Mouse (Mus musculus) adrenal gland, postnatal 25 days (tissue): Measurements from ENCODE around the gene Zswim5. TPM values are rescaled to one million over a fixed set of nuclear protein-coding genes. Genes with fewer than 3 reads are reported as not detected.
"Not testable (repeated sequence)": the region's sequence is repeated elsewhere in the genome, so short reads cannot be mapped to it uniquely, and the experiment has no call there.

Experiments
- DNase-seq: peaks from one replicate; pipeline ENCODE4 v3.0.0; 2021; ENCODE audit warnings: mixed read lengths
- long read RNA-seq: library from polyadenylated mRNA; stranded (forward); transcript quantifications from one replicate; pipeline ENCODE4 v2.0.0, GENCODE M21; 2021
- total RNA-seq: library from RNA; stranded (reverse); gene quantifications from 2 replicates; pipeline ENCODE4 v1.2.3, GENCODE M21; 2021

Gene Zswim5
- 5.0 and 5.1 TPM in 2 replicates for total RNA-seq
- long read RNA-seq, full-length matches to known transcripts, result 1 of 2 reads
- long read RNA-seq, partial matches to known transcripts, result 0 of 2 reads
- long read RNA-seq, other reads (novel, unspliced or antisense), result 1 of 2 reads

DNA sequence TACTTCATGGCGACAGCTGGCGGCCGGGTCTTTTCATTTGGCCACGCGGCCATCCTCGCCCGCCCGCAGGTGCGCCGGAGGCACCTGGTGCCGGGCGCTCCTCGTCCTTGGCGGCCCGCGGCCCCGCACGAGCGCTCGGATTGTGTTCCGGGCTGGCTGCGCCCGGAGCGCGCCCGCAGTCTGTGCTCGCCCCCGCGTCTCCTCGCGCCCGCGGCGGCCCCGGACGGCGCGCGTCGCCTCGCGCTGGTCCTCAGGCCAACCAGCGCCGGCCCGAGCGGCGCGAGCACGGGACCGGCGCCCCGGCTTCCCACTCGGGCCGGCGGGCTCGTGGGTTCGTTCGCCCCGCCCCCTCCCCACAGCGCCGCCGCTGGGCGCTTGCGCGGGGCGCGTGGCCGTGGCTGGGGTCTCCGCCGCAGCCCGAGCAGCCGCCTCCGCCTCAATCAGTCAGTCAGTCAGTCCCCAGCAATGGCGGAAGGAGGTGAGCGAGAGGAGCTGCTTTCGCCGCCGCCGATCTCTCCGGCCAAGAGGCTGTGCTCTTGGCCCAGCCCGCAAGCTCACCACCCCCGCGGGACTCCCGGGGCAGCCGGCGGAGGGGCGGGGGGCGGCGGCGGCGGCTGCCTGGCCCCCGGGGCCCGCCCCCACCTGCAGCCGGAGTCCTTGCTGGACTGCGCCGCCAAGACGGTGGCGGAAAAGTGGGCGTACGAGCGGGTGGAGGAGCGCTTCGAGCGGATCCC lies at the start of gene Zswim5:
Zswim5 (plus strand) TSS at position 382 of the 734 bp plus-strand sequence.
- peak; percentile 77 for DNase-seq

- no peak for DNase-seq
Observed at GRCm38 (mm10) chr4:116827819-116828218, 49.4 kb upstream of the Zswim5 start.

DNA sequence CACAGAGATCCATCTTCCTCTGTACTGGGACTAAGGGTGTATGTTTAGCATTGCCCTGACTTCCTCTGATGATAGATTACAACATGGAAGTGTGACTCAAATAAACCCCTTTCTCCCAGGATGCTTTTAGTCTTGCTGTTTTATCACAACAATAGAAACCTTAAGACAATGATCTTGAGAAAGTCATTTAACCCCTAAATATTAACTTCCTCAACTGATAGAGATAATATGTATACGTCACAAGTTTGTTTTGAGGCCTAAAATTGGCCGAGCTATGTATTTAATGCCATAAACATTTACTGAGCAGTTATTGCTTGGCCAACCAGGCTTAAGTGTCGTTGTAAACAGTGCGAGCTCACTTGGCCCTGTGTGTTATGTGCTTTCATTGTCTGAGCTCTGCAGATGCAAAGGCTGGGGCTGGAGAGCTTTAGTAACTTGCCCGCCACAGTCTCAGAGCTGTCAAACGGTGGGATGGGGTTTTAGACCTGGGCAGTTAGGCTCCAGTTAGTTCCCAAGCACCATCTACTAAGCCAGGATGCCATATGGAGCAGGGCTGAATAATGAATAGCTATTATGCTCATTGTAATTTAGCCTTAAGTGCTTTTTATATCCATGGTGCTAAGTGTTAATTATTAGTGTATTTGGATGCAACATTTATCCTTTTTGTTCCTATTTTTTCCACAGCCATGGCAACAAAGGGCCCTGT lies 47.7 kb upstream of the Zswim5 start:
- DNase-seq, result no peak

- no peak for DNase-seq
Observed at GRCm38 (mm10) chr4:116830070-116830368, 47.2 kb upstream of the Zswim5 start.

- no peak for DNase-seq
Observed at GRCm38 (mm10) chr4:116838999-116839398, 38.2 kb upstream of the Zswim5 start.

DNA sequence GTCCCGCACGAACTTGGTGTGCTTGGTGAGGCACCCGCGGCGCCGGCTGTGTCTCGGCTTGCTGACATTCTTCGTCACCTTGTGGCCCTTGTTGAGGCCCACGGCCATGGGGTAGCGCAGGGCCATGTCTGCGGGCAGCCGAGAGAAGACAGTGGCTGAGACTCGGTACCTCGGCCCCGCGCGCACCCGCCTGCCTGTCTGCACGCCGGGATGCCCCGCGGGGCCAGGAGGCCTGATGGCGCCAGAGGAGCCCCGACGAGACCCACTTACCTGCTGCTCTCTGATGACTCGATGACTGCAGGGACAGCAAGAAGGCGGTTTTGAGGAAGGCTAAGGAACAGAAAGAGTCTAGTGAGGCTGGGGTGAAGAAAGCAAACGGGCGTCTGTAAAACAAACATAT lies 37.1 kb upstream of the Zswim5 start:
- DNase-seq, result not testable (repeated sequence)

GRCm38 (mm10) chr4:116840841-116841240 lies 36.3 kb upstream of the Zswim5 start:
- DNase-seq, result no peak

DNA sequence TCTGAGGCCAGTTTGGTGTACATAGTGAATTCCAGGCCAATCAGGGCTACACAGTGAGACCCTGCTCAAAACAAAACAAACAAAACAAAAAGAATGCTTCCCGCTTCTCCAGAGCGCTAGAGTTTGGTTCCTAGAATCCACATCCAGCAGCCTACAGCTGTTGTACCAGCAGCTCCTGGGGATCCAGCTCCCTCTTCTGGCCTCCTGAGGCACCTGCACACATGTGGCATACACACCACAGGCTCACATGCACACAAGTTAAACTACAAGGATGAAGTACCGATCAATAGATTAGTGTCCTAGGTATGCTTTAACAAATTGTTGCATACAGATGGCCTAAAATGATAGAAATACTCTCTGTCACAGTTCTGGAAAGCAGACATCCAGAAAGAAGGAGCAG lies 32.9 kb upstream of the Zswim5 start:
- DNase-seq, result no peak

GRCm38 (mm10) chr4:116849901-116850300 lies 27.3 kb upstream of the Zswim5 start:
- no peak for DNase-seq

- DNase-seq, result no peak
Observed at GRCm38 (mm10) chr4:116854286-116854685, 22.9 kb upstream of the Zswim5 start.

DNA sequence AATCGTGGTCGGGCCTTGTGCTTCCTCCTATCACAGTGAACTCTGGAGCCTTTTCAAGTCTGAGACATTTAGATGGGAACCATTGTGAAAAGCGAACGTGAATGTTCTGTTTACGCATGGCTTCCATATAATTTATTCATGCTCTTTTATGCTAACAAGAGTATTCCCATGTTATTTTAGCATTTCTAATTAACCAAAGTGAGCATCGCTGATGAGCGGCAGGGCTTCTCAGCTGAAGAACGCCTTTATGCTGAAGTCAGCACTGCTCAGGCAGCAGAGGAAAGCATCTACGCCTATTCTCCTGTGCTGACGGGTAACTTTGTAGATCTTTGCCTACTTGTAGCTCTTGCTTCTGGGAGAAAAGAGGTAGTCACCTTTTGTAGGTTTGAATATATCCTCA lies 20.0 kb upstream of the Zswim5 start:
- DNase-seq, result no peak

DNA sequence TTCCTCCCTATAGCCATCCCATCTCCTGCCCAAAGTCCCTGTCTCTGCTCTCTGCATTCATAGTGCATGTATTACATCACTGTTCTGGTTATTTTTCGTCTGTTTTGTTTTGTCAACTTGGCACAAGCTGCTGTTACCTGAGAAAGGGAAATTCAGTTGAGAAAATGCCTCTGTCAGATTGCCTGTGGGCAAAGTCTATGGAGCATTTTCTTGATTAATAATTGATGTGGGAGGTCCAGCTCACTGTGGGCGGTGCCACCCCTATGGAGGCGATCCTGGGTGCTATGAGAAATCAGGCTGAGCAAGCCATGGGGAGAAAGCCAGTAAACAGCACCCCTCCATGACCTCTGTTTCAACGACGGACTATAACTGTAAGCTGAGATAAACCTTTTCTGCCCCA lies 17.5 kb upstream of the Zswim5 start:
- no peak for DNase-seq

DNA sequence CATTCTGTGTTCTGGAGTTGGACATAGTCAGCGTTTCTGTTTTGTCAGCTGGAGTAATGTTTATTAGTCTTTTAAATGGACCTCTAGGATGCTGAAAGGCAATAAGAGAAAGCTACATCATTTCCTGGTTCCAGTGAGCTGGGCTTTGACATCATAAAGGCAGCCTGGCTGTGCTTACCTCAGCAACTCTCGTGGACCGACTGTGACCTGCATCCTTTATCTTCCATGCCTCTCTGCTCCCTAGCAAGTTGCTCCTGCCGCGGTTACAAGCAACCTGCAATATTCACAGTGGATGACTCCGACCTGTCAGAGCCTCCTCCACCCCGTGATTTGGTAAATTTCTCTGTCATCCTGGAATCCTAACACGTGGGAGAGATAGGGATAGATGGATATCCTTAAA lies 15.2 kb upstream of the Zswim5 start:
- DNase-seq, result no peak

DNA sequence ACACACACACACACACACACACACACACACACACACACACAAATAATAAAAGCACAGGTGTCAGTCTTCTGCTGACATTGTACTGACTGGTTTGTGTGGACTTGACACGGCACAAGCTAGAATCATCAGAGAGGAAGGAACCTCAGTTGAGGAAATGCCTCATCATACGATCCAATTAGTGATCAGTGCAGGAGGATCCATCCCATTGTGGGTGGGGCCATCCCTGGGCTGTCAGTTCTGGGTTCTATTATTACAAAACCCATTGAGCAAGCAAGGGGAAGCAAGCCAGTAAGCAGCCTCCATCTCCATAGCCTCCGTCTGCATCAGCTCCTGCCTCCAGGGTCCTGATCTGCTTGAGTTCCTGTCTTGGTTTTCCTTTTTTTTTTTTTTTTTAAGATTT lies 7.3 kb upstream of the Zswim5 start:
- DNase-seq, result no peak

DNA sequence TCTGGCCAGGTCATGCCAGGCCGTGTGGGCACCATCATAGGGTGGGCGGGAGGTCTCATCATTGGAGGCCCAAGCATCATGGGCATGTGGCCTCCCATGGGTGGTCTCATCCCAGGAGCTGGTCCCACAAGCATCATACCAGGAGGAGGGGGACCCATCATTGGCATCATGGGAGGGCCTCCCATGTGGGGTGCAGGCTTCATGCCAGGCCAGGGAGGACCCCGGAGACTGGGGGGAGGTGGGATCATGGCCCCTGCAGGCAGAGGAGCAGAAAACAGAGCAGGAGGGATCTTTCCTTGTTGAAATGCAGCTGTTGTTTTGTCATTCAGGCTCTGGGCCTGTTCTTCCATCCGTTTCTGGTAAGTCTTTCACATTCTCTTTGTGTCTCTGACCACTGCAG lies 2.6 kb upstream of the Zswim5 start:
- DNase-seq, result no peak

- DNase-seq, result peak; percentile 42
Observed at GRCm38 (mm10) chr4:116876630-116876994, 564 bp upstream of the Zswim5 start.

DNA sequence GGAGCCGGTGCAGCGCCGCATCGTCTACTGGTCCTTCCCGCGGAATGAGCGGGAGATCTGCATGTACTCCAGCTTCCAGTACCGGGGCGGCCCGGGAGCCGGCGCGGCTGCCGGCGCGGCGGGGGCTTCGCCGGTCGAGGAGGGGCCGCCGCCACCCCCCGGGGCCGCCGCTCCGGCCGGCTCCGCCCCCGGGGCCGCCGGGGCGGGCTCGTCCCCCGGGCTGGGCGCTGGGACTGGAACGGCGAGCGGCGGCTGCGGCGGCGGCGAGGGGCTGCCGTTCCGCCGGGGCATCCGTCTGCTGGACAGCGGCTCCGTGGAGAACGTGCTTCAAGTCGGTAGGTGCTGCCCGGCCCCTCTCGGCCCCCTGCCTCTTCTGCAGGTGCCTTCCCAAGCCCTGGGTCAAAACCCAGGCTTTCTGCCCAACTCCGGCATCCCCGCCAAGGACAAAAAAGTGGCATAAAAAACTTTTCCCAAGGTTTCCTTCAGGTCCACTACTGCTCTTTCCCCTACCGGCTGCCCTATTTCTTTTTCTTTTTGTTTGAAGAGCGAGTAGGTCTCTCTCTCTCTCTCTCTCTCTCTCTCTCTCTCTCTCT lies 649 bp downstream of the Zswim5 start:
- peak; percentile 48 for DNase-seq

GRCm38 (mm10) chr4:116878491-116878890 lies 1.3 kb downstream of the Zswim5 start:
- peak; percentile 6 for DNase-seq

- DNase-seq, result no peak
Observed at GRCm38 (mm10) chr4:116882679-116883078, 5.5 kb downstream of the Zswim5 start.

DNA sequence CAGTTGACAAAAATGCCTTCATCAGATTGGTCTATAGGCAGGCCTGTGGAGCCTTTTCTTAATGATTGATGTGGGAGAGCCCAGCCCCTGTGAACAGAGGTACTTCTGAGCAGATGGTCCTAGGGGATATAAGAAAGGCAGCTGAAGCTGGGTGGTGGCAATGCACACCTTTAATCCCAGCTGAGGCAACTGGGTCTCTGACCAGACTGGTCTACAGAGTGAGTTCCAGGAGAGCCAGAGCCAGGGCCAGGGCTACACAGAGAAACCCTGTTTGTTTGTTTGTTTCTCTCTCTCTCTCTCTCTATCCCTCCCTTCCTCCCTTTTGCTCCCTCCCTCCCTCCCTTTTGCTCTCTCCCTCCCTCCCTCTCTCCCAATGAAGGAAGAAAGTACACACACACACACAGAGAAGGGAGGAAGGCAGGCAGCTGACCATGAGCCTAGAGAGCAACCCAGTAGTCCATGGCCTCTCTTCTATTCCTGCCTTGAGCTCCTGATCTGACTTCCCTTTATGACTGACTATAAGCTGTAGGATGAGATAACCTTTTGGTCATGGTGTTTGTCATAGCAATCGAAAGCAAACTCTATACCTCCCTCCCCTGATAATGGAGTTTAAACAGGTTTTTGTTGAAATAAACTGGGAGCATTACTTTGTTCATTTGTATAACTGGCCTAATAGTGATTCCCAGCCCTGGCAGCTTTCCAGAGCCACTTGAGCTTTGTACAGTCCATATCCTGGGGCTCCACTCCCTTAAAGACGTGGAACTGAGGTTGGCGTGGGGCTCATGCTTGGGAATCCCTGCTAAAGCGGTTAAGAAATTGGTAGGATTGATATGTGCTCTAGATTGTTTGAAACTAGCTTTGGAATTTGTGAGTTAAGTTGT lies 17.3 kb downstream of the Zswim5 start:
- DNase-seq, result peak; percentile 3

DNA sequence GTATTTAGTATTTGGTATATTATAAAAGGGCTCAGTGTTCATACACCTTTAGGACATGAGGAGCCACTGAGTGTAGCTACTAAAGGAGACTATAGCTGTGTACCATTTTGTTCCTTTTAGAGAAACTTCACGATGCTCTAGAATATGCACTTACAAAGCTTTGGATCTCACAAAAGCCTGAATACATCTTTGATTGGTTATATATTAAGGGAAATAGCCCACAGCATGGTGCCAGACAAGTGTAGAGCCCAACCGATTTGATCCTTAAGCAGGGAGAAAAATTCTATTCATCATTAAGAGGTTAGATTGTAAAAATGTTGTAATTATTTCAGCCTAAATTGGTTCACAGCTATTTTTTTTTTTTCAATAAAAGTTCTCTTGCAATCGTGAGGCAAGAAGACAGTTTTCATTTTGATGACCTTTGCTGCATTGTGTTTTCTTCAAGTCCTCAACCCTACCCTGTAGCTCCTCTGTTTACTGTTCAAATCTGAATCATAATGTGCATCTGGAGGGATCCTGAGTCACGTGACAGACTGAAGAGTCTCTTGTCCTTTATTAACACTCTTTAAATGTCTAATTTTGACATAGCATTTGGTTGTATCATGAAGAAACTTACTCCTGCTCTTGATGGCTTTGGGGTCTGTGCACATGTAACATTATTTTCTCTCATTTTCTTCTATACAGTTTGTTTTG lies 33.5 kb downstream of the Zswim5 start:
- DNase-seq, result no peak

DNA sequence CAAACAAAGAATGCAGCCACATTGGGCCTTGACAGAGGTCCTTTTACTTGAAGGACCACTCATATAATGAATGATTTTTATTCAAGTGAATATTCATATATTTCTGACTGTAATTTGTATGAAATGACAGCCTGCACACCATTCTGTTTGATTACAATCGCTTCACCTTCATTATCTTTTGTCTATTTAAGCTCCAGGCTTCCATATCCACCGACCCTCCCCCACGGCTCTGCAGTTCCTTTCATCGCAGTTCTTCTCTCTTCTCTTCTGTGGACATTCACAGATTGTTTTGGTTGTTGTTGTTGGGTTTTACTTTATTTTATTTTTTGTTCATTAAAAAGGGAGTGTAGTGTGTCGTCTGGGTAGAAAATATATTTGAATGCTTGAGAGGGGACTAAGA lies 34.0 kb downstream of the Zswim5 start:
- DNase-seq, result no peak
